Mouse (Mus musculus): ENCODE measurements at regions not wholly inside any gene's neighbourhood (a gene's known extent, or its start where the extent isn't known, plus 50 kb on each side); places are given as distances from the start of the nearest gene placed in this dataset.

GRCm38 (mm10) chr8:100942680-100943427 lies 1526.6 kb upstream of the Cdh8 start:
- H3K4me3 ChIP-seq (ENCODE audit: low read depth, low read length) = no peak overlapping the region
- H3K9ac ChIP-seq (replicated peaks; ENCODE audit: low read depth, low read length) = no peak overlapping the region
- TF ChIP-seq CTCF (IDR thresholded peaks at IDR 0.05; ENCODE audit: low read depth) = no peak
- TF ChIP-seq EP300 (IDR thresholded peaks at IDR 0.05; ENCODE audit: low read depth) = no peak
- no peaks in the 10 kb centered on the region for H3K27me3 ChIP-seq (ENCODE audit: control insufficient read depth, insufficient read depth, low read length)
- H3K9me3 ChIP-seq (replicated peaks; ENCODE audit: control insufficient read depth, low read length) = no peaks in the 10 kb centered on the region
- 64% methylated on average over 6 of the region's 6 CpGs for WGBS
- no peak overlapping the region for H3K27ac ChIP-seq (ENCODE audit: low read depth)
- no peaks in the 10 kb centered on the region for H3K4me1 ChIP-seq (ENCODE audit: control insufficient read depth, insufficient read depth)
- H3K4me2 ChIP-seq (ENCODE audit: low read depth, low read length) = no peak overlapping the region
- ATAC-seq (ENCODE audit: insufficient read depth, low read depth) (no peak), DNase-seq (ENCODE audit: low spot score) (no peak)
- no peaks in the 10 kb centered on the region for H3K36me3 ChIP-seq (replicated peaks; ENCODE audit: control insufficient read depth, insufficient read depth, low read length)

GRCm38 (mm10) chr8:100939533-100939932 lies 1523.3 kb upstream of the Cdh8 start:
- no peak for DNase-seq (ENCODE audit: low spot score)
- no peaks in the 10 kb centered on the region for H3K36me3 ChIP-seq (replicated peaks; ENCODE audit: control insufficient read depth, insufficient read depth, low read length)
- ATAC-seq (ENCODE audit: insufficient read depth, low read depth) = no peak
- H3K27ac ChIP-seq (ENCODE audit: low read depth) = no peak overlapping the region
- no peaks in the 10 kb centered on the region for H3K9me3 ChIP-seq (replicated peaks; ENCODE audit: control insufficient read depth, low read length)
- no peaks in the 10 kb centered on the region for H3K27me3 ChIP-seq (ENCODE audit: control insufficient read depth, insufficient read depth, low read length)
- H3K4me3 ChIP-seq (ENCODE audit: low read depth, low read length) = no peak overlapping the region
- 44% methylated on average over 4 of the region's 4 CpGs for WGBS
- no peak overlapping the region for H3K4me2 ChIP-seq (ENCODE audit: low read depth, low read length)
- H3K9ac ChIP-seq (replicated peaks; ENCODE audit: low read depth, low read length) = no peak overlapping the region
- H3K4me1 ChIP-seq (ENCODE audit: control insufficient read depth, insufficient read depth) = no peaks in the 10 kb centered on the region
- no peak for TF ChIP-seq CTCF (IDR thresholded peaks at IDR 0.05; ENCODE audit: low read depth)
- TF ChIP-seq EP300 (IDR thresholded peaks at IDR 0.05; ENCODE audit: low read depth) = no peak

GRCm38 (mm10) chr8:100890307-100890706 lies 1474.0 kb upstream of the Cdh8 start:
- 75% methylated on average over 3 of the region's 3 CpGs for WGBS
- ATAC-seq (ENCODE audit: insufficient read depth, low read depth) = no peak
- Histone ChIP-seq H3K4me3 (ENCODE audit: low read depth, low read length) (no peak overlapping the region), H3K36me3 (replicated peaks; ENCODE audit: control insufficient read depth, insufficient read depth, low read length) (no peaks in the 10 kb centered on the region), H3K9ac (replicated peaks; ENCODE audit: low read depth, low read length) (no peak overlapping the region), H3K27me3 (ENCODE audit: control insufficient read depth, insufficient read depth, low read length) (no peaks in the 10 kb centered on the region), H3K4me2 (ENCODE audit: low read depth, low read length) (no peak overlapping the region), H3K4me1 (ENCODE audit: control insufficient read depth, insufficient read depth) (no peaks in the 10 kb centered on the region), H3K27ac (ENCODE audit: low read depth) (no peak overlapping the region), H3K9me3 (replicated peaks; ENCODE audit: control insufficient read depth, low read length) (no peaks in the 10 kb centered on the region)
- DNase-seq (ENCODE audit: low spot score) = no peak
- no peak for TF ChIP-seq CTCF (IDR thresholded peaks at IDR 0.05; ENCODE audit: low read depth)
- TF ChIP-seq EP300 (IDR thresholded peaks at IDR 0.05; ENCODE audit: low read depth) = no peak

- no peak for ATAC-seq (ENCODE audit: insufficient read depth, low read depth)
- 60% methylated on average over 6 of the region's 6 CpGs for WGBS
These were observed 1449.4 kb upstream of the Cdh8 start for GRCm38 (mm10) chr8:100865624-100866023.

GRCm38 (mm10) chr8:100850822-100851437 lies 1434.7 kb upstream of the Cdh8 start:
- Histone ChIP-seq H3K4me1 (ENCODE audit: control insufficient read depth, insufficient read depth) (no peaks in the 10 kb centered on the region), H3K27ac (ENCODE audit: low read depth) (no peak overlapping the region), H3K9me3 (replicated peaks; ENCODE audit: control insufficient read depth, low read length) (no peaks in the 10 kb centered on the region), H3K9ac (replicated peaks; ENCODE audit: low read depth, low read length) (no peak overlapping the region), H3K4me2 (ENCODE audit: low read depth, low read length) (no peak overlapping the region), H3K36me3 (replicated peaks; ENCODE audit: control insufficient read depth, insufficient read depth, low read length) (no peaks in the 10 kb centered on the region), H3K4me3 (ENCODE audit: low read depth, low read length) (no peak overlapping the region), H3K27me3 (ENCODE audit: control insufficient read depth, insufficient read depth, low read length) (no peaks in the 10 kb centered on the region)
- ATAC-seq (ENCODE audit: insufficient read depth, low read depth) (no peak), DNase-seq (ENCODE audit: low spot score) (peak; percentile 9)
- WGBS = 42% methylated on average over 2 of the region's 2 CpGs
- TF ChIP-seq CTCF (IDR thresholded peaks at IDR 0.05; ENCODE audit: low read depth) = peak; percentile 78
- no peak for TF ChIP-seq EP300 (IDR thresholded peaks at IDR 0.05; ENCODE audit: low read depth)

More at GRCm38 (mm10) chr8:100865624-100866023, 1449.4 kb upstream of the Cdh8 start:
- Histone ChIP-seq H3K27me3 (ENCODE audit: control insufficient read depth, insufficient read depth, low read length) (no peaks in the 10 kb centered on the region), H3K4me3 (ENCODE audit: low read depth, low read length) (no peak overlapping the region), H3K4me2 (ENCODE audit: low read depth, low read length) (no peak overlapping the region), H3K4me1 (ENCODE audit: control insufficient read depth, insufficient read depth) (no peaks in the 10 kb centered on the region), H3K9me3 (replicated peaks; ENCODE audit: control insufficient read depth, low read length) (no peaks in the 10 kb centered on the region), H3K27ac (ENCODE audit: low read depth) (no peak overlapping the region), H3K9ac (replicated peaks; ENCODE audit: low read depth, low read length) (no peak overlapping the region), H3K36me3 (replicated peaks; ENCODE audit: control insufficient read depth, insufficient read depth, low read length) (no peaks in the 10 kb centered on the region)
- DNase-seq (ENCODE audit: low spot score) = no peak
- TF ChIP-seq EP300 (IDR thresholded peaks at IDR 0.05; ENCODE audit: low read depth) = no peak
